Mouse (Mus musculus) kidney, adult 2 months (tissue): ENCODE measurements around the gene Slain2.

ENCODE experiments used
- CTCF ChIP-seq: fragments of 200-500 bp; conservative IDR thresholded peaks from 2 replicates; pipeline ENCODE4 v1.5.1; 2011; ENCODE audit warnings: low read depth, mild to moderate bottlenecking, control low read depth, low read length, moderate library complexity, mixed read lengths; ENCODE audit not compliant: insufficient read depth, insufficient read length
- POLR2A ChIP-seq: fragments of 200-500 bp; IDR thresholded peaks from one replicate; pipeline ENCODE4 v1.6.1; 2011; ENCODE audit warnings: low read depth, low read length, control low read depth

DNA sequence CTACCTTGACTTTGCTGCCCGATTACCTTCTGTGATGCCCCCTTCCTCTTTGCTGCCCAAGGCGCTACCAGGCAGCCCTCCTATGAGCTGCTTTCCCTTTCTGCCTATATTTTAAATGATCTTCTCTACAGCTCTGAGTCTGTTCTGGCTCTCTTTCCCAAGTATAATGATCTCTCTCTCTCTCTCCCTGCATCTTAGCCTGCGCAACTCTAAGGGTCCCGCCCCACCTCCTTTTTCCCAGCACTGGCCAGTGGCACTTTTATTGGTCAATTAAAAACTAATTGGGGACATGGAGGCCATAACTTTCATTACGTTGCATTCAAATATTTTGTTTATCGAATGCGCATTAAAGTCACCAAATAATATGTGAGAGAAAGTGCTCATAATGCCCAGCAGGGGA is 25.8 kb upstream of the Slain2 start:
- TF ChIP-seq CTCF (no peak), POLR2A (no peak)
